Mouse (Mus musculus): ENCODE results near the gene Atg4d. TPM values are rescaled to one million over a fixed set of nuclear protein-coding genes. Genes with fewer than 3 reads are reported as not detected.
"Not testable (repeated sequence)": the region's sequence is repeated elsewhere in the genome, so short reads cannot be mapped to it uniquely, and the experiment has no call there.

Atg4d gene
- polyA plus RNA-seq, 1 experiment from 2014 or later, result 52.8 TPM

DNA sequence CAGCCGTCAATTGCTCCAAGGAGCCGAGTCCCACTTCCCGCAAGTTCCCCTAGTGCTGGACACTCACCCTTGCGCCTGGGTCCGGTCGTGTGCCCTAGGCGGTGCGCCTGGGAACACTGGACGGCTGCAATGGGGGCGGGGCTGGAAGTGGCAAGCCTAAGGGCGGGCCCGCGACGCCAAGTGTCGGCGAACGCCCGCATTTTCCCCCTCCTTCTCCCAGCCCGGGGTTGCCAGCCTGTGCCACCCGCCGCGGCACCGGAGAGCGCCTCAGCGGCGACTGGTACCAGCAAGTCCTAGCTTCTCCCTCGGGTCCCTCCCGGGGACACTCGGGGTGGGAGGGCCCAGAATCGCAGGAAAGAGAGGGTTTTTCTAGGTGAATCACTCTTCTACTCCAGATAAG is 16.8 kb upstream of the Atg4d start, which contains the start of gene S1pr5:
S1pr5 (minus strand) TSS at position 118 of the 400 bp plus-strand sequence.
- no peak within 1 kb of the TSS for H3K9ac ChIP-seq (ENCODE audit: low read depth, low read length)
- H3K9me3 ChIP-seq (ENCODE audit: control insufficient read depth, low read length), result no peaks in the 10 kb centered on the region
- ATAC-seq, result no peak
- H3K27me3 ChIP-seq (replicated peaks; ENCODE audit: control insufficient read depth, insufficient read depth, low read length), result peaks cover 50% of the 10 kb centered on the region
- no peaks in the 10 kb centered on the region for H3K36me3 ChIP-seq (ENCODE audit: control insufficient read depth, insufficient read depth, low read length)
- peaks cover 12% of the 10 kb centered on the region for H3K4me1 ChIP-seq (ENCODE audit: control insufficient read depth, insufficient read depth, low read depth, low read length)
- peak within 1 kb of the TSS; percentile 16 for H3K4me2 ChIP-seq (ENCODE audit: low read length)
- WGBS, result 1% methylated on average over 19 of the region's 30 CpGs
- no peak within 1 kb of the TSS; the same call in 1 of the 2 replicates for H3K4me3 ChIP-seq (ENCODE audit: low read length)
- H3K27ac ChIP-seq (ENCODE audit: low read depth, low read length), result no peak within 1 kb of the TSS

- H3K36me3 ChIP-seq (ENCODE audit: control insufficient read depth, insufficient read depth, low read length), result no peaks in the 10 kb centered on the region
- no peaks in the 10 kb centered on the region for H3K9me3 ChIP-seq (ENCODE audit: control insufficient read depth, low read length)
- H3K9ac ChIP-seq (ENCODE audit: low read depth, low read length), result no peak overlapping the region
- H3K27me3 ChIP-seq (replicated peaks; ENCODE audit: control insufficient read depth, insufficient read depth, low read length), result peaks cover 46% of the 10 kb centered on the region
- no peak overlapping the region for H3K27ac ChIP-seq (ENCODE audit: low read depth, low read length)
- ATAC-seq, result 0 out of 2 replicates have a peak, but pooled peaks have one; percentile 25
- H3K4me2 ChIP-seq (ENCODE audit: low read length), result no peak overlapping the region
- peaks cover 9% of the 10 kb centered on the region for H3K4me1 ChIP-seq (ENCODE audit: control insufficient read depth, insufficient read depth, low read depth, low read length)
- H3K4me3 ChIP-seq (ENCODE audit: low read length), result no peak overlapping the region
- 39% methylated on average over 17 of the region's 17 CpGs for WGBS
Observed at GRCm38 (mm10) chr9:21249629-21250508, 15.2 kb upstream of the Atg4d start.

DNA sequence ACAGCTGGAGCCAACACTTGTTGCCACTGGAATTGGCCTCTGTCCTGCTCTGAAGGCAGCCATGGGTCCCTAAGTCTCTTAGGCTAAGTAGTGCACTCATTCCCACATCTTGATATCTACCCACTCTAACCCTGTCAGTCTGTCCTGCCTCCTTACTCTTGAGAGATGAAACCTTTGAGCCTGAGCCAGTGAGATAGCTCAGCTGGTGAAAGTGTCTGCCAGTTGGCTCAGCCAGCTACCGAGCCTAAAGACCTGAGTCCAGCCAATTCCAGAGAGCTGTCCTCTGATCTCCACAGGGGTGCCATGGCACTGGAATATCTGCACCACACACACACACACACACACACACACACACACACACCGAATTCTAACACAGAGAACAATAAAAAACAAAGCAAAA is 14.6 kb upstream of the Atg4d start:
- Histone ChIP-seq H3K4me2 (ENCODE audit: low read length) (no peak overlapping the region), H3K27ac (ENCODE audit: low read depth, low read length) (no peak overlapping the region), H3K36me3 (ENCODE audit: control insufficient read depth, insufficient read depth, low read length) (no peaks in the 10 kb centered on the region), H3K27me3 (replicated peaks; ENCODE audit: control insufficient read depth, insufficient read depth, low read length) (peaks cover 41% of the 10 kb centered on the region), H3K9me3 (ENCODE audit: control insufficient read depth, low read length) (no peaks in the 10 kb centered on the region), H3K4me3 (ENCODE audit: low read length) (no peak overlapping the region), H3K4me1 (ENCODE audit: control insufficient read depth, insufficient read depth, low read depth, low read length) (peaks cover 3% of the 10 kb centered on the region; the same call in 1 of the 2 replicates), H3K9ac (ENCODE audit: low read depth, low read length) (no peak overlapping the region)
- 49% methylated on average over 2 of the region's 2 CpGs for WGBS
- ATAC-seq, result no peak

- no peaks in the 10 kb centered on the region for H3K9me3 ChIP-seq (ENCODE audit: control insufficient read depth, low read length)
- no peak overlapping the region for H3K4me3 ChIP-seq (ENCODE audit: low read length)
- no peaks in the 10 kb centered on the region for H3K36me3 ChIP-seq (ENCODE audit: control insufficient read depth, insufficient read depth, low read length)
- 67% methylated on average over 13 of the region's 13 CpGs for WGBS
- peaks cover 35% of the 10 kb centered on the region for H3K27me3 ChIP-seq (replicated peaks; ENCODE audit: control insufficient read depth, insufficient read depth, low read length)
- peaks cover 3% of the 10 kb centered on the region; the same call in 1 of the 2 replicates for H3K4me1 ChIP-seq (ENCODE audit: control insufficient read depth, insufficient read depth, low read depth, low read length)
- ATAC-seq, result no peak; the same call in 1 of the 2 replicates
- no peak overlapping the region for H3K9ac ChIP-seq (ENCODE audit: low read depth, low read length)
- no peak overlapping the region for H3K27ac ChIP-seq (ENCODE audit: low read depth, low read length)
- H3K4me2 ChIP-seq (ENCODE audit: low read length), result no peak overlapping the region
Observed at GRCm38 (mm10) chr9:21251116-21251735, 13.9 kb upstream of the Atg4d start.

- H3K4me2 ChIP-seq (ENCODE audit: low read length), result no peak overlapping the region
- peaks cover 5% of the 10 kb centered on the region for H3K27me3 ChIP-seq (replicated peaks; ENCODE audit: control insufficient read depth, insufficient read depth, low read length)
- H3K4me1 ChIP-seq (ENCODE audit: control insufficient read depth, insufficient read depth, low read depth, low read length), result no peaks in the 10 kb centered on the region
- H3K27ac ChIP-seq (ENCODE audit: low read depth, low read length), result no peak overlapping the region
- no peak overlapping the region for H3K9ac ChIP-seq (ENCODE audit: low read depth, low read length)
- no peak for ATAC-seq
- H3K4me3 ChIP-seq (ENCODE audit: low read length), result no peak overlapping the region
- no peaks in the 10 kb centered on the region for H3K9me3 ChIP-seq (ENCODE audit: control insufficient read depth, low read length)
- H3K36me3 ChIP-seq (ENCODE audit: control insufficient read depth, insufficient read depth, low read length), result no peaks in the 10 kb centered on the region
Observed at GRCm38 (mm10) chr9:21254690-21255089, 10.4 kb upstream of the Atg4d start.

- 83% methylated on average over 4 of the region's 4 CpGs for WGBS
- H3K9ac ChIP-seq (ENCODE audit: low read depth, low read length); H3K4me1 ChIP-seq (ENCODE audit: control insufficient read depth, insufficient read depth, low read depth, low read length); H3K4me2 ChIP-seq (ENCODE audit: low read length); ATAC-seq; H3K27ac ChIP-seq (ENCODE audit: low read depth, low read length); H3K4me3 ChIP-seq (ENCODE audit: low read length); H3K9me3 ChIP-seq (ENCODE audit: control insufficient read depth, low read length); H3K27me3 ChIP-seq (replicated peaks; ENCODE audit: control insufficient read depth, insufficient read depth, low read length); H3K36me3 ChIP-seq (ENCODE audit: control insufficient read depth, insufficient read depth, low read length): not testable (repeated sequence)
Observed at GRCm38 (mm10) chr9:21256349-21256748, 8.7 kb upstream of the Atg4d start.

GRCm38 (mm10) chr9:21260491-21261040 is 4.5 kb upstream of the Atg4d start:
- Histone ChIP-seq H3K4me2 (ENCODE audit: low read length) (no peak overlapping the region), H3K9ac (ENCODE audit: low read depth, low read length) (no peak overlapping the region), H3K4me3 (ENCODE audit: low read length) (no peak overlapping the region), H3K4me1 (ENCODE audit: control insufficient read depth, insufficient read depth, low read depth, low read length) (peaks cover 5% of the 10 kb centered on the region), H3K9me3 (ENCODE audit: control insufficient read depth, low read length) (no peaks in the 10 kb centered on the region), H3K27ac (ENCODE audit: low read depth, low read length) (no peak overlapping the region), H3K36me3 (ENCODE audit: control insufficient read depth, insufficient read depth, low read length) (no peaks in the 10 kb centered on the region), H3K27me3 (replicated peaks; ENCODE audit: control insufficient read depth, insufficient read depth, low read length) (no peaks in the 10 kb centered on the region; the same call in 1 of the 2 replicates)
- ATAC-seq, result no peak
- WGBS, result 78% methylated on average over 6 of the region's 6 CpGs

DNA sequence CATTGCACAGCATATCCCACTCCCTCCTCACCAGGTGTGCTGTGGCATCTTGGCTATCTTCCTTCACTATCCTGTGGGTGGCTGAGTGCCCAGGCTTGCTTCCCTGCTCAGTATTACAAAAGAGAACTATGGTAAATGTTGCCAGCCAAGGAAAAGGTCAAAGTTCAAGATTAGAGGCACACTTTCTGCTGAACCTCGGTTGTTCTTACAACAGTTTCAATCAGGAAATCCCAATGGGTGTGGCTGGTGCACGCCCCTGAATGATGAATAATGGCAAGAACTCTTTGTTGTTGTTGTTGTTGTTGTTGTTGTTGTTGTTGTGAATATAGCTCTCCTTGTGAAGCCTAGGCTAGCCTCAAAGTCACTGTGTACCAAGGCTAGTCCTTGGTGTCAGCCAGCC is 3.3 kb upstream of the Atg4d start:
- H3K36me3 ChIP-seq (ENCODE audit: control insufficient read depth, insufficient read depth, low read length), result no peaks in the 10 kb centered on the region
- H3K9ac ChIP-seq (ENCODE audit: low read depth, low read length), result no peak overlapping the region
- H3K27ac ChIP-seq (ENCODE audit: low read depth, low read length), result no peak overlapping the region
- 55% methylated on average over 2 of the region's 2 CpGs for WGBS
- H3K4me2 ChIP-seq (ENCODE audit: low read length), result no peak overlapping the region
- ATAC-seq, result no peak
- no peaks in the 10 kb centered on the region for H3K9me3 ChIP-seq (ENCODE audit: control insufficient read depth, low read length)
- H3K4me1 ChIP-seq (ENCODE audit: control insufficient read depth, insufficient read depth, low read depth, low read length), result peaks cover 18% of the 10 kb centered on the region
- no peak overlapping the region for H3K4me3 ChIP-seq (ENCODE audit: low read length)
- H3K27me3 ChIP-seq (replicated peaks; ENCODE audit: control insufficient read depth, insufficient read depth, low read length), result no peaks in the 10 kb centered on the region; the same call in 1 of the 2 replicates

Data from hindbrain, embryonic 16.5 days (tissue).